Mouse (Mus musculus) B cell, adult 2 months (primary cell): ENCODE measurements around the gene Vcl.

Source experiments
- DNase-seq, 2 experiments: peaks; one replicate each; pipeline ENCODE4 v3.0.0; 2022

Gene Vcl

GRCm38 (mm10) chr14:21073981-21074380 is 144.8 kb downstream of the Vcl start:
- no peak for DNase-seq

GRCm38 (mm10) chr14:21074398-21075320 is 145.5 kb downstream of the Vcl start:
- DNase-seq: no peak

- peak; percentile 89 to 91 for DNase-seq
Observed at GRCm38 (mm10) chr14:21075751-21076500, 146.7 kb downstream of the Vcl start.

DNA sequence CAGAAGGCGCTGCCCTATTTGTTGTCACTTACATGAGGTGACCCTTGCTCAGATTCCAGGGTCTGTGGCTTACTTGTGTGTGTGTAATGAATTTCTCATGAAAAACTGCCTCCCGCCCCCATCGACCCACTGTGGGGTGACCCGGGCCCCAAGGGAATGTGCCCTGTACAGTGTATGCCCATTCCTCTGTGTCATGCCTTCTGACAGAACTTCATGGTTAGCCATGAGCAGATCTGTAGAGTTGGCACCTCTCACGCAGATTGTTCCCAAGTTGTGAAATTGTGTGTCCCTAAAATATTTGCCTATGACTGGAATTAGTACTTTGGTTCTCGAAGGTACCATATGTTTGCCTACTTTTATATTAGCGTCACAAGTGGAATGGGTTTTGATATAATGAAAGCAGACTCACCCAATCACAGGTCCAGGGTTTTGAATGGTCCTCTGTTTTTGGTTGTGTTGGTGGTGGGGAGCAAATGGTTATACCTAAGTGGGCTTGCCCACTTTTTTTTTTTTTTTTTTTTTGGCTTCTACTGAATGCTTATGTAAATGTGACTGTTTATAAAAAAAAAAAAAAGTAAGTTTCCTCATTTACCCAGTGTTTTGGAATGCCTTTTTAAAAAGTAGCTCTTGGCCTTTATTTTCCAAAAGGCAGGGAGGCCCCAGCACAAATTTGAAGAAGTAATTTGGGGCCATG is 147.4 kb downstream of the Vcl start:
- peak in 1 of 2 experiments; percentile 27 for DNase-seq

DNA sequence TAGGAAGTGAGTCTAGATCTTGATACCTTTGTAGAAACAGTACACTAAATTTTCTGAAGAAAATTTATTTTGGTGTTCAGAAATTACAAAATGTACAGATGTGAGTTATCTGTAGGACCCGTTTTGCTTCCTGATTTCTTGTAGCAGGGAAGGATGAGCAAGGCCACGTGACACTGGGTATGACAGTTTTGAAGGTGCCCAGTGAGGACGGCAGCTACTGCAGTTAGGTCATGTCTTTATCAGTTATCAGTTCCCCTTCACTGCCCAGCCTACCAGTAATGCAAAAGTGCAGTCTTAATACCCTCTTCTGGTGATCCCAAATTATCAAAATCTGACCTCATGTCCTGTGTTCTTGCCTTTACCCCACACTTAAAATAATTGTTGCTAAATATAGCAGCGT is 148.7 kb downstream of the Vcl start:
- DNase-seq: no peak

DNA sequence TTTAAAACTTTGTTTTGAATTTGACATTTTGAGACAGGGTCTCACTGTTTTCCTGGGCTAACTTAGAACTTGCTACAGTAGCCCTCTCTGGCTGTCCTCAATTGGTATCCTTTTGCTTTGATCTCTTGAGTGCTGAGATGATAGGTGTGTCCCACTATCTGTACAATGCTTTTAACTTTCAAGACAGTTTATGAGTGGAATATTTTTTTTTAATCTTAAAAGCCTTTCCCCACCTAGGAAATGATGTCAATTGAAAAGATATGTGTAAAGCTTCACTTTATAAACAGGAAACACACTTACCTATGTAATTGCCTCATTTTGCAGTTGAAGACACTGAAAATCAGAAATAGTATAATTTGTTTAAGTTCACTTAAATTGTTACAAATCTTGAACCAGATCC is 149.3 kb downstream of the Vcl start:
- no peak for DNase-seq

DNA sequence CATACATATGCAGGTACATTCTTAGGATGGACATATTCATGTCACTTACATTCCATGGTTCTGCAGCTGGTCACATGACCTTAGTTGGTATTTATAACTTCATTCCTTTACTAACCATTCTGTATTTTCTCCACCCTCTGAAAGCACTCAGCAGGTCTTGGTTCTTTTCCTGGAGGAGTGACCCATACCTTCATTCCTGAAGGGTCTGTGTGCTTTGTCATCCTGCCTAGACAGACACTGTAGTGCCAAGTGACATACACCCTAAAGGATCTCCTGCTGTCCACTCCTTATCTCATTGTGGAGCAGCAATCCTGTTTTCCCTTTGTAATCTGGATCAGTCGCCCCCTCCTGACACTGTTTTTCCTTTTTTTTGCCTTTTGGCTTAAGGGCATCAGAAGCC is 153.6 kb downstream of the Vcl start:
- no peak for DNase-seq
